In genomic region chr10:34127392-34128378, GRCm38 (mm10) we compare ENCODE assay signal across 9 mouse cellular contexts. TPM values are rescaled to one million over a fixed set of nuclear protein-coding genes. Genes with fewer than 3 reads are reported as not detected.
DNase-seq lines count a peak whose midpoint lies in the region; ATAC-seq and TF ChIP-seq lines count a peak whose summit lies in the region.
"Had no signal": no experiment of that assay in that cellular context is flagged by ENCODE, and none has a peak within 500 bp of the region (broad histone marks: within the 10 kb centered on the region; RNA-seq: fewer than 3 reads in every experiment).

Calhm6 (minus strand) TSS chr10:34127984.

- TF ChIP-seq CTCF in intestine, postnatal 0 days (IDR thresholded peaks at IDR 0.05; ENCODE audit: low read depth) = no peak
- no peak for TF ChIP-seq CTCF in small intestine, adult 2 months (IDR thresholded peaks at IDR 0.05; ENCODE audit: extremely low read depth, insufficient read length, insufficient replicate concordance, low read depth, low read length)

- ATAC-seq in common myeloid progenitor, adult 5-6 weeks (replicated peaks; ENCODE audit: low read depth, poor library complexity, severe bottlenecking) = peak; percentile 37
- ATAC-seq in intestine, postnatal 0 days = 0 out of 2 replicates have a peak, but pooled peaks have one; percentile 57
- ATAC-seq in limb, embryonic 11.5 days (ENCODE audit: insufficient number of reproducible peaks, low FRiP score, low TSS enrichment, low read depth) = peak; percentile 69

- peak within 1 kb of the TSS; percentile 47 for H3K4me3 ChIP-seq in intestine, postnatal 0 days (ENCODE audit: low read depth, low read length)
- peak within 1 kb of the TSS; percentile 33 for H3K4me3 ChIP-seq in limb, embryonic 11.5 days (ENCODE audit: low read depth, low read length)
- peak within 1 kb of the TSS; percentile 59 for H3K4me3 ChIP-seq in midbrain, embryonic 10.5 days
- peak within 1 kb of the TSS; percentile 67 for H3K4me3 ChIP-seq in small intestine, adult 2 months (ENCODE audit: low read depth, low read length)

- H3K4me2 ChIP-seq in intestine, postnatal 0 days (replicated peaks; ENCODE audit: low read depth) = peak within 1 kb of the TSS; percentile 86
- H3K4me2 ChIP-seq in limb, embryonic 11.5 days (ENCODE audit: low read depth, severe bottlenecking) = peak within 1 kb of the TSS; percentile 50

- H3K9ac ChIP-seq in intestine, postnatal 0 days (ENCODE audit: low read depth, low read length) = 0 out of 2 replicates have a peak within 1 kb of the TSS, but pooled peaks have one; percentile 28
- peak within 1 kb of the TSS; percentile 34 for H3K9ac ChIP-seq in limb, embryonic 11.5 days (ENCODE audit: low read length)

- no peak within 1 kb of the TSS for H3K27ac ChIP-seq in intestine, postnatal 0 days (ENCODE audit: low read depth, low read length)
- no peak within 1 kb of the TSS for H3K27ac ChIP-seq in limb, embryonic 11.5 days (replicated peaks; ENCODE audit: low read depth, low read length)
- peak within 1 kb of the TSS; percentile 42; the same call in 1 of the 2 replicates for H3K27ac ChIP-seq in midbrain, embryonic 10.5 days (replicated peaks)
- peak within 1 kb of the TSS; percentile 48 for H3K27ac ChIP-seq in small intestine, adult 2 months (ENCODE audit: insufficient read depth, low read depth, low read length)

- TF ChIP-seq POLR2A in small intestine, adult 2 months (IDR thresholded peaks at IDR 0.05; ENCODE audit: low read depth, low read length) = no peak

- H3K27me3 ChIP-seq in intestine, postnatal 0 days (replicated peaks; ENCODE audit: control insufficient read depth, insufficient read depth, low read length) = no peaks in the 10 kb centered on the region
- no peaks in the 10 kb centered on the region for H3K27me3 ChIP-seq in limb, embryonic 11.5 days (ENCODE audit: control insufficient read depth, insufficient read depth, low read length)
- peaks cover 22% of the 10 kb centered on the region for H3K27me3 ChIP-seq in midbrain, embryonic 10.5 days (ENCODE audit: low read depth, poor library complexity, severe bottlenecking)
- no peaks in the 10 kb centered on the region for H3K27me3 ChIP-seq in small intestine, adult 2 months (ENCODE audit: control insufficient read depth, insufficient read depth, low read length)

- DNase-seq in R1 (ENCODE audit: low read depth, low spot score) = peak; percentile 76
- peak; percentile 14 for DNase-seq in gastrocnemius, postnatal 25 days
- DNase-seq in limb, embryonic 11.5 days (ENCODE audit: low spot score) = peak; percentile 75
- DNase-seq in midbrain, embryonic 10.5 days (ENCODE audit: low spot score) = peak; percentile 31
- no peak for DNase-seq in c-Kit-positive CD71-positive TER-119-positive erythroid progenitor cells, embryonic 14.5 days (ENCODE audit: low spot score)

- WGBS in intestine, postnatal 0 days = 18% methylated on average over 44 of the region's 44 CpGs
- WGBS in limb, embryonic 11.5 days = 17% methylated on average over 44 of the region's 44 CpGs
- WGBS in midbrain, embryonic 10.5 days = 18% methylated on average over 44 of the region's 44 CpGs
- WGBS in small intestine, adult 2 months = 10% methylated on average over 44 of the region's 44 CpGs

- no peaks in the 10 kb centered on the region for H3K4me1 ChIP-seq in intestine, postnatal 0 days (replicated peaks; ENCODE audit: control insufficient read depth, insufficient read depth, low read length)
- H3K4me1 ChIP-seq in limb, embryonic 11.5 days (ENCODE audit: control insufficient read depth, insufficient read depth, low read length) = no peaks in the 10 kb centered on the region
- peaks cover 12% of the 10 kb centered on the region for H3K4me1 ChIP-seq in midbrain, embryonic 10.5 days
- H3K4me1 ChIP-seq in small intestine, adult 2 months (ENCODE audit: control insufficient read depth, insufficient read depth, insufficient read length, low read length) = peaks cover 6% of the 10 kb centered on the region; the same call in 1 of the 2 replicates

- H3K36me3 ChIP-seq in intestine, postnatal 0 days (ENCODE audit: control insufficient read depth, insufficient read depth) = no peaks in the 10 kb centered on the region
- H3K36me3 ChIP-seq in limb, embryonic 11.5 days (ENCODE audit: control insufficient read depth, insufficient read depth, low read length) = no peaks in the 10 kb centered on the region
- H3K36me3 ChIP-seq in midbrain, embryonic 10.5 days = no peaks in the 10 kb centered on the region
- H3K36me3 ChIP-seq in small intestine, adult 2 months (ENCODE audit: control insufficient read depth, insufficient read depth, low read length) = no peaks in the 10 kb centered on the region

- no peaks in the 10 kb centered on the region for H3K9me3 ChIP-seq in intestine, postnatal 0 days (ENCODE audit: control insufficient read depth)
- no peaks in the 10 kb centered on the region for H3K9me3 ChIP-seq in limb, embryonic 11.5 days (ENCODE audit: control insufficient read depth, low read length)
- H3K9me3 ChIP-seq in midbrain, embryonic 10.5 days (replicated peaks) = peaks cover 3% of the 10 kb centered on the region; the same call in 1 of the 2 replicates

RNA-seq across cellular contexts. Expression of gene Calhm6, which starts in this region (rescaled TPM):
- total RNA-seq in common myeloid progenitor, adult 5-6 weeks (2017) = 3.6 and 6.2 TPM in 2 replicates
- total RNA-seq in gastrocnemius, postnatal 25 days (2021) = under 1 TPM in 1 of 2 experiments, not detected in 1; 0.24 TPM
- 2.4 and 2.6 TPM in 2 replicates for polyA plus RNA-seq in intestine, postnatal 0 days (2015; fragmentation: Nextera tagmentation; extraction: Ambion mirVana)
- 0.68 and 0.98 TPM in 2 replicates for polyA plus RNA-seq in limb, embryonic 11.5 days (2014; fragmentation: Nextera tagmentation; extraction: Ambion mirVana)
- polyA plus RNA-seq in midbrain, embryonic 10.5 days (2016; fragmentation: Nextera tagmentation; extraction: Ambion mirVana) = 0.21 and 0.36 TPM in 2 replicates
- polyA plus RNA-seq in small intestine, adult 2 months (2012; rRNA removed) = 4.3 and 5.4 TPM in 2 replicates
- total RNA-seq: gastrocnemius, postnatal 36 days had no signal

Comparison
In these comparisons a context has a peak if more than half of its experiments do, and no peak if none do; other contexts are left out.
1. Peak in DNase-seq in gastrocnemius, postnatal 25 days; RNA of the gene not detected or under 1 TPM.
2. Peak in DNase-seq, ATAC-seq, H3K4me3 ChIP-seq, H3K9ac ChIP-seq and H3K4me2 ChIP-seq in limb, embryonic 11.5 days; RNA of the gene not detected or under 1 TPM.
3. Peak in DNase-seq, H3K4me3 ChIP-seq and H3K27ac ChIP-seq in midbrain, embryonic 10.5 days; RNA of the gene not detected or under 1 TPM.